Mouse (Mus musculus): ENCODE measurements around the gene Magix.

Gene Magix

DNA sequence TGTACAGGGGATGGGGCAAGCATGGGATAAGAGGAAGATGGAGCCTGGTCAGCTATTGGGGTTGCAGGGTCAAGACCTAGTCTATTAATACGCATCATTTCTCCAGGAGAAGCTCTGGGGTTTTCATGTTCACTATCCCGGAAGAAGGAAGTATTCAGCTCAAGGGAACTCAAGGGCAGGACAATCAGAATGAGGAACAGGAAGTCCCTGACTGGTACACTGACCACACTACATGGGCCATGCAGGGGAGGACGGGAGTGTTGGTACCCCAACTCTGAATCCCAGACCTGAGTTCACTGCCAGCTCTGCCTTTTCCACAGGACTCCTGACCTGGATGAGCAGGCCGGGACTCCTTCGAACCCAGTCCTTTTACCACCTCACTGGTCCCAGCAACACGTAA lies 48.5 kb downstream of the Magix start:
- DNase-seq (ENCODE audit: low spot score in 2 of 2) = no peak
